Mouse (Mus musculus): ENCODE data around the gene Mxd3.

Gene Mxd3

DNA sequence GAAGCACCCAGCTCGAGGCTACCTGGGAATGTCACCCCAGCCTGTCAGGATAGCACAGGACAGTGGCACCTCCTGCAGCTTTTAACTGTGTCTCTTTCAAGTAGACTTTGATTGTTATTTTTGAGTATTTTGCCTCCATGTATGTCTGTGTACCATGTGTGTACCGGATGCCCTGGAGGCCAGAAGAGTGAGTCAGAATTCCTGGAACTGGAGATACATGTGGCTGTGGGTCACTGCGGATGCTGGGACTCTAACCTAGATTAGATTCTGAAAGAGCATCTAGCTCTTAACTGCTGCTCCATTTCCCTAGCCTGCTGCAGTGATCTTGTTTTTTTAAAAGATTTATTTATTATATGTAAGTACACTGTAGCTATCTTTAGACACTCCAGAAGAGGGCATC is 2.7 kb upstream of the Mxd3 start:
- DNase-seq (ENCODE audit: low read depth, low spot score) = no peak

DNA sequence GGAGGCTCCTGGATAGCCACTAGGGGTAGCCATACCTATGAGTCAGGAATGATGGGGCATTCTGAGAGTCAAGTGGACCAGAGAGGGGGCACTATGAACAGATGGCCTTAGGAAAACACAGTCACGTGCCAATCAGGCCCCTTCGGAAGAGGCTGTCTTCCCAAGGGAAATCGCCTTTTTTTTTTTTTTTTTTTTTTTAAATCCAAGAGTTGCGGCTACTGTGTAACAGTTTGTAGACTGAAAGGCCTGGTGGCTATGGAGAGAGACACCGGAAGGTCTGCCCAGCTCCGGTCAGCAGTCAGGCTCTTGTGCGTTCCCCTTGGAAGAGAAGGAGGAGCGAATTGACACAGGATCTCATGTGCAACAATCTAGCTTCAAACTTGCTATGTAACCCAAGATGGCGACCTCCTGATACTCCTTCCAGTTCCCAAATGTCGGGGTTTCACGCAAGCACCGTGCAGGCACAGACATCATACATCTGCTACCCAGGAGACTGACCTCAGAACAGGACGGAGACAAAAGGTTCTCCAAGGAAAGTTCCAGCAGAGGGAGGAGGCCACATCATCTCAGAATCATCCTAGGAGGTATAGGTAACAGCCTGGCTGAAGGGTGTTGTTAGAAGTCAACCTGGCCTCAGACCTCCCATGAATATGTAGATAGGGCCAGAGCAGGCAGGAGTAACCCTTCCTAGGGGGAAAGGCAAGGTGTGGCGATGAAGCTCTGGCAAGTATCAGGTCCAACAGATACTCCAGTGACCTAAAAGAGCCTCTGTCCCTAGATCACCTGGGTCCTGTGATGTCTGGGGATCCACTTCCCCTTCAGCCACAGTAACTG is 1.2 kb upstream of the Mxd3 start:
- peak; percentile 77 for DNase-seq (ENCODE audit: low read depth, low spot score)

DNA sequence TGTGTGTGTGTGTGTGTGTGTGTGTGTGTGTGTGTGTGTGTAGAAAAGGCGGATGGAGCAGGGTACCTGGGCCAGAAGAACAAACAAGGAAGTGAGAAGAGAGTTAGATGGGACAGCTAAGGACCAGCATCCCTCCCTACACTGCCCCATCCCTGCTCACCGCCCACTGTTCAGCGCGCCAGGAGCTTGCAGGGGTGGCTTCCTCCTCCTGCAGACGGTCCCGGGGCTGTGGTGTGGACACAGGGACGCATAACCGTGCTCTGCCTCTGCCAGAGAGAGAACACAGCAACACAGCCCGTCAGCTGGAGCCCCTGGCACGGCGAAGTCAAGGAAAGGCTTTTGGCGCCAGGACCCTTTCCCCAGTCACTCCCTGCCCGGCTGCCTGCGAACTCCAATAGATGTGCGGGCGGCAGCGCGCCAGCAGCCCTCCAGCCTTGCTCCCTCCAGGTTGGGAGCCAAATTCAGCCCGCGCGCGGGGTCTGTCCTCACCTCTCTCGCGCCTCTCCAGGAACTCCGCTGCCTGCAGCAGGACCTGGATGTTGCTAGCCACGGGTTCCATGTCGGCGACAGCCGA is 427 bp downstream of the Mxd3 start:
- DNase-seq (ENCODE audit: low read depth, low spot score) = peak; percentile 80

DNA sequence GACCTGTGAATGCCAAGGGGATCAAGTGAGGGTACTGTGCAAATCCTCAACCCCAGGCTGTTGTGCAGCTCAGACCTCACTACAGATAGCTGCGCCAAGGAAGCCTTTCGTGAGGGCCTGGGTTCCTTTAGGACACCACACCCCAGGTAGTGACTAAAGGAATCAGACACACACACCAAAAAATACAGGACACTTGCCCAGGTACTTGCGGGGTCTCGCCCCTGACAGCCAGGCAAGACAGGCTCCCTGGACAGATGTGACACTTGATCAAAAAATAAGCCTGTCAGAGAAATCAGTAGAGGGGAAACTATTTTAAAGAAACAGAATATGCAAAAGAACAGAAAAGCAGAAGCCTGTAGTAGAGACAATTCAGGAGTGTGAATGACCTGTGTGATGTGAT is 982 bp downstream of the Mxd3 start:
- no peak for DNase-seq (ENCODE audit: low read depth, low spot score)

DNA sequence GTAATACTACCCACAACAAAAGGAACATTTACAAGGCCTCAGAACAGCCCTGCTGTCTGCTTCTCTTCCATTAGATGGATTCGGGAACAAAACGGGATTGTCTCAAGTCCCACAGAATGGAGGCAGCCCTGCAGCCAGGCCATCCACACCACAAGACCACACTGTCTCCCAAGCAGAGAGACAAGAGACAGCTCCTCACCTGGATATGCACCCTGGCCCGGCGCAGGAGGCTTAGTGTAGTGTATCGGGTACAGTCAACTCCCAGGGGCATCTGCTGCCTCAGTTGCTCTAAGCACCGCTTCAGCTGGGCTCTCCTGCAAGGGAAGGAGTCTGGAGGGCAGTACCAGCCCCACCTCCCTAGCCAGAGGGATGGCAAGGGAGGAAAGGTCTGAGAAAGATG is 1.5 kb downstream of the Mxd3 start:
- DNase-seq (ENCODE audit: low read depth, low spot score) = no peak

DNA sequence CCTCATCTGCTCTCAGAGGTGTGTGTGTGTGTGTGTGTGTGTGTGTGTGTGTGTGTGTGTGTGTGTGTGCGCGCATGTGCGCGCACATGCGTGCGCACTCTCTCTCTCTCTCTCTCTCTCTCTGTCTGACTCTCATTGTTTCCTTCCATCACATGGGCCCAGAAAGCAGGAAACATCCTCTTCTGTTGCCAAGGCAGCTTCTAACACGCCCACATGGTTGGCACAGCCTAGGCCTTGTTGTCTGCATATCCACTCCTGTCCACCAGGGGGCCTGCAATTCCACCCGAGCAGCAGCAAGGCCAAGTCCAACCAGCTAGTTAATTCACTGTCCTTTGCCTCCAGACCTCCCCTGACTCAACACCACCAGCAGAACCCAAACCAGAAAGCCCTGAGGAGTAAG is 2.0 kb downstream of the Mxd3 start:
- DNase-seq (ENCODE audit: low read depth, low spot score) = peak; percentile 92

DNA sequence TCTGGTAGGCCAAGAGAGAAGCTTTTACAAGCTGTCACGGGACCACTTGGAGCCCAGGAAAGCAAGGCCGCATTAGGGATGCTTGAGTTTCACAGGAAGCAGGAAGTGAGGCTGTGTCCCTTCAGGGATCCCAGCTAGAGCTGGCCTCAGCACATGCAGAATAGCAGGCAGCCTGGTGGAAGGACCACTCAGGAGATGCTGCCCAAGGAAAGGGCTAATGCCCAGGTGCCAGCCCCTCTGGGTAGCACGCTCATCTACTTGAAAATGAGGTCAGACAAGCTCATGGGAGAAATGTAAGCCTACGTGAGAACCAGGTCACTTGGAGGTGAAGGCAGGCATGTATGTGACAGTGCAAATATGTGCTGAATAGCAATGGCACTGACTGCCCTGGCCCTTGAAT is 2.5 kb downstream of the Mxd3 start:
- DNase-seq (ENCODE audit: low read depth, low spot score) = peak; percentile 29

DNA sequence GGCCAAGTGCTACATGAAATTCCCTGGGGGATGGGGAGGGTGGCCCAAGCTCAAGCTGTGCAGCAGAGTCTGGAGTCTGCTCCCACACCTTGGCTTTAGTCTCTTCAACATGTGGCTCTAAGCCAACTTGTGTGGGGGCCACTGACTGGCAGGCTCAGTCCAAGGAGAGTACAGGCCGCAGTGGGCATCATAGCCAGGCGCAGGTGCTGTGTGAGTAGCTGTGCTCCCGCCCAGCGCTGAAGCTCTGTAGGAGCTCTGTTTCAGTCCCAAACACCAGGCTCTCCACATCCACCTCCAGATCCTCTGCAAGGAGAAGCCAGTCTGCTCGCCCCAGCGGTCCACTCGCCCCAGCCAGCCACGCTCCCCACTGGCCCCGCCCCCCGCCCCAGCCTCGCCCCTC is 4.0 kb downstream of the Mxd3 start:
- peak; percentile 48 for DNase-seq (ENCODE audit: low read depth, low spot score)

DNA sequence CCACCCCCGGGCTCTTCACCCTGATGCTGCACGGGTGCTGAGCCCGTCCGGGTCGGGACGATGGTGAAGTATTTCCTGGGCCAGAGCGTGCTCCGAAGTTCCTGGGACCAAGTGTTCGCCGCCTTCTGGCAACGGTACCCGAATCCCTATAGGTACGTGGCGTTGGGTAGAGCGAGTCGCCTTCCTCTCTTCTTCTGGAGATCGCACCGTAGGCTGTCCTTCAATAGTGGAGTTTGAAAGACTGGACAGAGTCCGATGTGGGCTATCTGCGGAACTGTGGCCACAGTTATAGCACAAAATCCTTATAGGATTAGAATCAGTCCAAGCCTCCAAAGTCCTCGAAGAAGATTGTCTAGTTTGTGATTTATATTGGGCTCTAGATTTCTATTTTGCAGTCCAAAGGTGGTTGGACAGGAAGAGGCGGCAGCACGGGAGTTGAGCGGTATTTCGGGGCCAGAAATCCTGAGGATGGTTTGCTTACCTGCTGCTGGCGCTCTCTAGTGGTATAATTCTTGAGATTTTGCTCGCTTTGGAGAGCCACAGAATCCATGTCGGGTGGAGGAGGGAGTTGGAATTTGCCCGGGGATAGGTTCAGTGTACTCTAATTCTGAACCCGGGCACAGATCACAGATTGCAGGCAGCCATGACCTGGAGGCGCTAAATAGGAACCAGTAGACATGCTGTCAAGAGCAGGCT is 7.3 kb downstream of the Mxd3 start:
- peak; percentile 82 for DNase-seq (ENCODE audit: low read depth, low spot score)

DNA sequence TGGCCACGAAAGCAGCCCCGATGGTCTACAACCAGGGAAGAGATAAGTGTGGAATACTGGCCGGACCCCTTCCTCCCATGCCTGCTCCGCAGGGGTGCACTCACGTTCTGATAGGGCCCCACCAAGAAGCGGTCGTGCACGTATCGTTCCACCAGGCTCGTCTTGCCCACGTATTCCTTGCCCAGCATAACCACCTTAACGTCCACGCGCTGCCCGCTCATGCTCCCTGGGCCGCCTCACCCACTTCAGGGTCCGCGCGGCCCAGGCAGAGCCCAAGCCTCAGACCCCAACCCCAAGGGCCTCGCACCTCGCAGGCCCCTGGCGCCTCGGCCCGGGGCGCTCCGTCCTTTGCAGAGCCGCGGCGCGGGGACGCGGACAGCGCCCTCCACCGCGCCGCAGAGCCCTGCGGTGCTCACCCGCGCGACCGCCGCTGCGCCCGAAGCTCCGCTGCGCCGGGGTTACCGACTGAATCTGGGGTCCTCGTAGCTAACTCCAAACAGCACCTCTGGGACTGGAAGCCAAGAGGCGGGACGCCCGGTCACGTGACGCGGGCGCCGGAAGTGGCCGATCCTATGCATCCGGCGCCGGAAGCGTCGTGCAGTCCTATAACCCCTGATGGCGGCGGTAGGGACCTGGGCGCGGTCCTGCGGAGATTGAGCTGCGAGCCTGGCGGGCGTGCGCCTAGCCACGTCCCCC is 8.0 kb downstream of the Mxd3 start, which contains the start of gene Rab24:
TSS of gene Rab24 (minus strand) at position 513 of the 696 bp plus-strand sequence.
- peak; percentile 90 for DNase-seq (ENCODE audit: low read depth, low spot score)

DNA sequence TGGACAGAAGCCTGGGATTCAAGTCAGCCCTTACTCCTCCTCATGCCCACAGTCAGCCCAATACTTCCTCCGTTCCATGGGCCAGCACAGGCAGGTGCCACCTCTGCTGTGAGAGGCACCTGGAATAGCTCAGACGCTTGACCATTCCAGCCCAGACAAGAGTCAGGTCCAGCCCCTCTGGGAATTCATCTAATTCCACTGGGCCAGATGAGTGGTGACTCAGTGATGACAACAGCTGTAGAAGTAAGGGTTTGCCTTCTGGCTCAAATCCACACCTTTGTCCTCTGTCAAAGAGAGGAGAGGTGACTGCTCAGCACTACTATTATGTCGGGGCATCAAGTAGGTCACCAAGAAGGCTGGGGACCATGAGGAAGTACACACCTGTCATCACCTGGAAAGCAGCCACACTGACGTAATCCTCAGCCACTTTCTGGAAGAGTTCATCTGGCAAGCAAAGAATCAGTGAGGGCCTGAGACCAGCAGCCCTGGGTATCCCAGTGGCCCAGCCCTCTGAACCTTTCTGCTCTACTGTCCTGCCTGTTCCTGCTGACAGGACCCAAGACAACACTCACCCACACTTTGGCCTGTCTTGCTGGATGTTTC is 9.6 kb downstream of the Mxd3 start, which contains the start of gene Prelid1:
TSS of gene Prelid1 (plus strand) at position 570 of the 603 bp plus-strand sequence.
- DNase-seq (ENCODE audit: low read depth, low spot score) = no peak

DNA sequence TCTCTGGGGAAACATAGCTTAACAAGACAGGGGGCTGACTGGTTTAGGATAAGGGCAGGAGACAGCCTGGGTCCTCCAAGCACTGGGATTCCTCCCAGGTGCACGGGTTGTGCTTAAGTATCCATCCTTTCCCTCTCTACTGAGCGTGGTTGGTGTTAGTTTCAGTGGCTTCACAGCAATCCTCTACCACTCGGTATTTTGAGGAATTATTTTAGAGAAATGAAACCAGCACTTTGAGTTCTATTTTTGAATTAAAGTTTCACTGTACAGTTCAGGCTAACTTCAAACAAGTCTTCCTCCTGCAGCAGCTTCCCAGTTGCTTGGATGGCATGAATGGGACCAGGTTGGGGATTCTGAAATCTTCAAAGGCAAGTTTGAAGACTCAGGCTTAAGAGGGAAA is 11.3 kb downstream of the Mxd3 start:
- DNase-seq (ENCODE audit: low read depth, low spot score) = no peak

DNA sequence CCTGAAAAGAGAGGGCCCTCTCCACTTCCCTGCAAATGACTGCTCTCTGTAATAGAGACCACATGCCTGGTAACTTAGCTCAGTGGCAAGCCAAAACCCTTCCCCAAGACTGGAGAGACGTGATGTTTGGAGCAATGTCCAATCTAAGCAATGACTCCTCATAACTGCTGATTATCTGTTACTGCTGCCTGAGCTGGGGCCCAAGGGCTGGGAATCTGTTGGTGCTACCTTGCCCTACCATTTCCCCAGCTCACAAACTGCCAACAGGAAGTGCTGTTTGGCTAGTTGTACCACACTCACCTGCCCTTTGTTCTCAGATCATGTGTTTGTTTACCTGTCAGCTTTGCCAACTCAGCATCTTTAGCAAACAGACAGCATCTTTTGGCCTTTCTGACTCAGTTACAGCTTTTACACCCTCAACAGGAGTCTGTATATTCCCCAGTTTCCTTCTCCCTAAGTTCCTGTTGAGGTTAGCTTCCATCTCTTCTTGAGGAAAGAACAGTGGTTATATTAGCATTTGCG is 14.7 kb downstream of the Mxd3 start:
- DNase-seq (ENCODE audit: low read depth, low spot score) = no peak

DNA sequence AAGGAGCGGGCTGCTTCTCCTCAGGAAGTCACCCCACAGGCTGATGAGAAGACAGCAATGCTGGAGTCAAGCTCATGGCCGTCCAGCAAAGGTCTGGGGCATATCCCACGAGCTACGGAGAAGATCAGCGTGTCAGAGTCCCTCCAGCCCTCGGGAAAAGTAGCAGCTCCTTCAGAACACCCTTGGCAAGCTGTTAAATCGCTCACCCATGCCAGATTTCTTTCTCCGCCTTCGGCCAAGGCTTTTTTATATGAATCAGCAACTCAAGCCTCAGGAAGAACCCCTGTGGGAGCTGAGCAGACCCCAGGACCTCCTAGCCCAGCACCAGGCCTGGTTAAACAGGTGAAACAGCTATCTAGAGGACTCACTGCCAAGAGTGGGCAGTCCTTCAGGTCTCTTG is 16.6 kb downstream of the Mxd3 start:
- DNase-seq (ENCODE audit: low read depth, low spot score) = no peak

DNA sequence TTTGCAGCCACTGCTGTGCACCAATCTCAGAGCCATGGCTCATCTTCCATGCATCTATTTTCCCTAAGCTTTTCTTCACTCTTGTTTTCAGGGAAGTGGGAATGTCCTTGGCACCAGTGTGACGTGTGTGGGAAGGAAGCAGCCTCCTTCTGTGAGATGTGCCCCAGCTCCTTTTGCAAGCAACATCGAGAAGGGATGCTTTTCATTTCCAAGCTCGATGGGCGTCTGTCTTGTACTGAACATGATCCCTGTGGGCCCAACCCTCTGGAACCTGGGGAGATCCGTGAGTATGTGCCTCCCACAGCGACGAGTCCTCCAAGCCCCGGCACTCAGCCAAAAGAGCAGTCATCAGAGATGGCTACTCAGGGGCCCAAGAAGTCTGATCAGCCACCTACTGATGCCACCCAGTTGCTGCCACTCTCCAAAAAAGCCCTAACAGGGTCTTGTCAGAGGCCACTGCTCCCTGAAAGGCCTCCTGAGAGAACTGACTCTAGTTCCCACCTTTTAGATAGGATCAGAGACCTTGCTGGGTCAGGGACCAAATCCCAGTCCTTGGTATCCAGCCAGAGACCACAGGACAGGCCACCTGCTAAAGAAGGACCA is 17.5 kb downstream of the Mxd3 start:
- DNase-seq (ENCODE audit: low read depth, low spot score) = no peak

DNA sequence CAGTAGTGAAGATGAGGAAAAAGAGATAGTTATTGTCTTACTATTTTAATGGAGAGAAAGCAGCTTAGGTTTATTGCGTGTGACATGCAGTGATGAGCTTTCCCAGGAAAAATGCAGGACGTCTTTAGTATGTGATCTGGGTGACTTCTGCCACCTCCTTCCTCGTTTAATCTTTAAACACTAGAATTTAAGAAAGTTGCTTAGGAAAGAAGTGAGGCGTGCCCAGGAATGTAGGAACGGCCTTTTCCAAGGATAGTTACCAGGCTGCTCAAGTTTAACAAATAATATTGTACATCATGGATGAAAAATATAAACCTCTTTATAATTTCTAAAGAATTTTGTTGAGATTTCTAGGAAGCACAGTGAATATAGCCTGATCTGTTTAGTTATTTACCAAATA is 28.7 kb downstream of the Mxd3 start:
- no peak for DNase-seq (ENCODE audit: low read depth, low spot score)

DNA sequence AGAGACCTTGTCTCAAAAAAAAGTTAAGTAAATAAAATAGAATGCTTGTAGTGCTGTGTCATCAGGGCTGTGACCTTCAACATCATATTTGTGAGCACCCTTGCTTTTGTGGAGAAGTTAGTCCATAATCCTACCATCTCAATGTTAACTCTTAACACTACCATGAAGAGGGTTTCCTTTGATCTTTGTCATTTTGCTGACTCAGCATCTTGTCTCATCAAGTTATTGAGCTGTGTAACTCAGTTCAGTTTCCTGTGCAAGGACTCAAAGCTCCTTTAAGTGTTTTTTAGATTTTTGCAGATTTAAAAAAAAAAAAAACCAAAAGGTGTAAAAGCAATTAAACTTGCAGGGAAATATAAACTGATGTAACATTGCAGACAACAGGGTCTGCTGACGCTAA is 32.9 kb downstream of the Mxd3 start:
- DNase-seq (ENCODE audit: low read depth, low spot score) = no peak

DNA sequence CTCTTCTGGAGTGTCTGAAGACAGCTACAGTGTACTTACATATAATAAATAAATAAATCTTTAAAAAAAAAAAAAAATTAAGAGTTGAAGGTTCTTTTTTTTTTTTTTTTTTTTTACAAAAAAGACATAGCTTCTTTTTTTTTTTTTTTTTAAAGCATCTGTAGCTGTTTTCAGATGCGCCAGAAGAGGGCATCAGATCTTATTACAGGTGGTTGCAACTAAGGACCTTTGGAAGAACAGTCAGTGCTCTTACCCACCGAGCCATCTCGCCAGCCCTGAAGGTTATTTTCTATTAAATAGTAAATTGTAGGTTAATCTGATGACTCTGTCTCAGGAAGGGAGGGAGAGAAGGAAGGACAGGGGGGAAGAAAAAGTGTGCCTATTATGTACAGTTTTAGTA is 40.8 kb downstream of the Mxd3 start:
- peak; percentile 55 for DNase-seq (ENCODE audit: low read depth, low spot score)

DNA sequence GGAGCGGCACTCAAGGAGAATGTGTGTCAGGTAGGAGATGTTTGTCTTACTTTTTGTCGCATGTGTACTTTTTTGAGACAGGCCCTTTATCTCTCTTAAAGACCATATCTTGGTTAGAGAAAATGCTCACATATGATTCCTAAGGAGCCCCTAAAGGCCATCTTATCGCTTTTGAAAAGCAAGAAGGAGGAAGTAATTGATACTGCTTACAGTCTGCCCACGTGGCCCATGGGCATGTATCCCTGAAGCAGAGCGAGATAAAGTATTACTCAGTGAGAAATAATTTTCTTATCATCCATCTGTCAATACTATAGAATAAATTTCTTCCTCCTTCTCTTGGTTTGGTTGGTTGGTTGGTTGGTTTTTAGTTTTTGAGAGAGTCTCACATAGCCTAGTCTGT is 52.0 kb downstream of the Mxd3 start:
- no peak for DNase-seq (ENCODE audit: low read depth, low spot score)

DNA sequence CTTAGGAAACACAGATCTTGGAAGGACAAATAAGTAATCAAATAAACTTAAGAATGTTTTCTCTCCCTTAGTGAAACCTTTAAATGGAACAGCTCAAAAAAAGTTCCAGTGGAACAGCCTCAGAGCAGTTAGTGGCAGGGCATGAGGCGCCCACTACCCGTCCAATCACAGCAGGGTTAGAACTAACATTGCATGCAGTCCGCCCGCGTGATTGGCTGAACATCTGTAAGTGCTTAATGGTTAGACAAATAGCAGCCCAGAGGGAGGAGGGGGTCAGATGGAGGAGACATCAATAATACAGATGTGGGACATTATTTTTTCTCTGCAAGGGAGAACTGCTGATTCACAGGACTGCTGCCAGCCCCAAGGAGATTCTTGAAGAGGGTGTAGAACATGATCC is 52.4 kb downstream of the Mxd3 start:
- peak; percentile 72 for DNase-seq (ENCODE audit: low read depth, low spot score)

All from R1 (cell line).